Mouse (Mus musculus) embryonic facial prominence, embryonic 12.5 days (tissue): ENCODE data around the gene Slc35f4. TPM values are rescaled to one million over a fixed set of nuclear protein-coding genes. Genes with fewer than 3 reads are reported as not detected.

Source experiments
- ATAC-seq: fragments of 200-750 bp; cut with Nextera tagmentation; 2 replicates; pipeline ENCODE4 v1.8.0; 2017; ENCODE audit not compliant: insufficient number of reproducible peaks, insufficient read depth, low FRiP score, low TSS enrichment
- H3K27ac ChIP-seq: fragments of 300-500 bp; sonication (generic); 2 replicates; pipeline ENCODE4 v1.5.1; 2016; ENCODE audit warnings: mild to moderate bottlenecking
- H3K27me3 ChIP-seq: fragments of 300-500 bp; sonication (generic); 2 replicates; pipeline ENCODE4 v1.6.1; 2016; ENCODE audit warnings: mild to moderate bottlenecking, moderate library complexity
- H3K36me3 ChIP-seq: fragments of 300-500 bp; sonication (generic); 2 replicates; pipeline ENCODE4 v1.6.1; 2016; ENCODE audit warnings: mild to moderate bottlenecking
- H3K4me1 ChIP-seq: fragments of 300-500 bp; sonication (generic); 2 replicates; pipeline ENCODE4 v1.6.1; 2016
- H3K4me2 ChIP-seq: fragments of 300-500 bp; sonication (generic); replicated peaks from 2 replicates; pipeline ENCODE4 v1.6.1; 2016; ENCODE audit warnings: mild to moderate bottlenecking, moderate library complexity
- H3K4me3 ChIP-seq: fragments of 300-500 bp; sonication (generic); 2 replicates; pipeline ENCODE4 v1.5.1; 2016; ENCODE audit warnings: mild to moderate bottlenecking
- H3K9ac ChIP-seq: fragments of 300-500 bp; sonication (generic); 2 replicates; pipeline ENCODE4 v1.6.1; 2016; ENCODE audit warnings: mild to moderate bottlenecking, moderate library complexity
- H3K9me3 ChIP-seq: fragments of 300-500 bp; sonication (generic); 2 replicates; pipeline ENCODE4 v1.6.1; 2016; ENCODE audit warnings: mild to moderate bottlenecking, moderate library complexity
- WGBS: fragments of 180-500 bp; shearing (Covaris S2); methylation state at CpG from one replicate; pipeline ENCODE4 v1.1.7; 2016; 5-methylcytosine and 5-hydroxymethylcytosine counted together
- polyA plus RNA-seq: library from polyadenylated mRNA; unstranded; fragments of >200 nt; fragmentation: Nextera tagmentation; extraction: Ambion mirVana; gene quantifications from 2 replicates; pipeline ENCODE4 v1.2.1, GENCODE M21; 2016

Gene Slc35f4
- polyA plus RNA-seq, 1 experiment from 2014 or later: not detected

DNA sequence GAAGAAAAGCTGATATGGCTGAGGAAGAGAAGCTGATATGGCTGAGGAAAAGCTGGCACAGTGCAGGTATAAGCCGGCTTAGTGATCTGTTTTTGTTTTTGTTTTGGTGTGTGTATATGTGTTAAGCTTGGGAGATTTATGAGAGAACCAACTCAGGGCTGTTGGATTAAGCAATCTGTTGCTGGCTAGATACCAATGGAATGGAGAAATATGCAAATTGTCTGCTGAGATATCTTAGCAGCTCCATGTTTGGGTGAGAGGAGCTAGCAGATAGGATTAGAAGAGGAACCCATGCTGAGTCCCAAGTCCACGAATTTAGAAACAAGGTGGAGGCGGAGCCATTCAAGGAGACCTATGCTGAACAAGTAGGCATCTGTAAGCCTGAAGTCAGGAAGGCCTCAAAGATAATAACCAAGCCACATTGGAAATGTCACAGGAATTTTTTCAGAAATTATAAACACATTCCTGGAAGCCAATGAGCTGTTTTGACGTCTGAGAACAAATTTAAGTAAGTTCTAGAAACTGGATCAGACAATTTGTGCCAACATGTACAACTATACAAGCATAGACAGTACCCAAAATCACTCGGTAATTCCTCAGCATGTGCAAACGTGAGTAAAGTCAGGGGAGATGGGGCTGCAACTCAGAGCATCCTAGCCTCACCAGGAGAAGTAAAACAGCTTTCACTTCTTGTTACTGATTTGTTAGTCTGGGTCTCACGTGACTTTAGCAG, 177.5 kb downstream of the Slc35f4 start:
- Histone ChIP-seq H3K27ac (no peak overlapping the region), H3K4me3 (no peak overlapping the region), H3K36me3 (no peaks in the 10 kb centered on the region), H3K27me3 (no peaks in the 10 kb centered on the region), H3K4me1 (no peaks in the 10 kb centered on the region), H3K9me3 (no peaks in the 10 kb centered on the region), H3K9ac (no peak overlapping the region), H3K4me2 (no peak overlapping the region)
- 63% methylated on average over 7 of the region's 7 CpGs for WGBS
- ATAC-seq: no peak

DNA sequence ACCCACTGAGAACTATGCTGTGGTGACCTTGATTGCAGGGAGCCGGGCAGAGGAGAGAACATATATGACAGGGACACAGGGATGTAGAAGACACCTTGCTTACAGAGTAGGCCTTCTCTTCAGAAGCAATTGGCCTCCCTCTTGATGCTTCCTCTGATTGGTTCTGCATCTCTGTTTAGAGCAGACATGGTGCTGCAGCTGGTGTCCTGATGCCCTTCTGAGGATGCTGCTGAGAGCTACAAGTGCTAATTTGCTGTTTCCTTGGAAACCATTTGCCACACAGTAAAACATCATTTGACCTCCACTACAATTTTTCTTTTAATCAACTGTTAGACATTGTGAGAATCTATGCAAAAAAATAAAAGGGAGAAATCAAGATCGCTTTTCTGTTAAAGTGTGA, 180.0 kb downstream of the Slc35f4 start:
- H3K4me2 ChIP-seq: no peak overlapping the region
- H3K36me3 ChIP-seq: no peaks in the 10 kb centered on the region
- no peak for ATAC-seq
- H3K9ac ChIP-seq: no peak overlapping the region
- no peaks in the 10 kb centered on the region for H3K4me1 ChIP-seq
- H3K4me3 ChIP-seq: no peak overlapping the region
- no peaks in the 10 kb centered on the region for H3K9me3 ChIP-seq
- 87% methylated on average over 2 of the region's 2 CpGs for WGBS
- no peaks in the 10 kb centered on the region for H3K27me3 ChIP-seq
- no peak overlapping the region for H3K27ac ChIP-seq

DNA sequence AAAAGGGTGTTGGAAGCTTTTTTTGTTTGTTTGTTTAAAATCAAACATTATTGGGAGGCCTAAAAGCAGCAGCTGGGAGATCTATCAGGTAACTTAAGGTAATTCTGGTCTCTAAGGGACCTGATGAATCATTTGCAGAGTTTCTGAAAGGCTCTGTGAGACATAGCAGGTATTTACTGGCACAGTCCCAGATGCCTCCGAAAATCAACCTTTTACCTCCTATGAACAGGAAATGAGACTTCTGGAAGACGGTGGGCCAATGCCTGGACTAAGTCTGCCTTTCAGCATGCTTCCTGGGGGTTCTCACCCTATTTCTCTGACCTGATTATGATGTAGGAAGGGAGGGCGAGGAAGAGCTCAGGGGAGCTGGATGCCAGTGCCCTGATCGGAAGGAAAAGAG, 188.8 kb downstream of the Slc35f4 start:
- H3K4me2 ChIP-seq: no peak overlapping the region
- no peak overlapping the region for H3K27ac ChIP-seq
- no peaks in the 10 kb centered on the region for H3K36me3 ChIP-seq
- ATAC-seq: no peak
- no peak overlapping the region for H3K9ac ChIP-seq
- no peaks in the 10 kb centered on the region for H3K27me3 ChIP-seq
- no peak overlapping the region for H3K4me3 ChIP-seq
- WGBS: 72% methylated on average over 4 of the region's 4 CpGs
- no peaks in the 10 kb centered on the region for H3K4me1 ChIP-seq
- H3K9me3 ChIP-seq: no peaks in the 10 kb centered on the region

DNA sequence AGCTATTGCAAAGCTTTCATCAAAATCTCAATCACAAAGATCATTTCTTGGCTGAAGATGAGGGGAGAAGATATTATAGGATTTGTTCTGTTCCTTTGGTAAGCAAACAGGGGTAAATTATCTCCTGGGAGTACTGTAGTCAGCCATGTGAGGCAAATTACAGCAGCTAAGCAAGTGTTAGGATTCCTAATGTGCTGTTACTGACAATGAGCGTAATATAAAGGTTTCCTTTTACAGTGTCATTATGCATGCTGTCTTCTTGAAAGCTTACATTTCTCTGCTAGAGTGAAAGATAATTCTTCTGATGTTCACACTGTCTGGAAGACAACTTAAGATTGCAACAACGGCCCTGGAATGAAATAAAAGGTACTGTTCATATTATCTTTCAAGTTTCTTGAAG, 192.0 kb downstream of the Slc35f4 start:
- H3K4me3 ChIP-seq: no peak overlapping the region
- no peak overlapping the region for H3K4me2 ChIP-seq
- H3K27ac ChIP-seq: no peak overlapping the region
- H3K9me3 ChIP-seq: no peaks in the 10 kb centered on the region
- no peaks in the 10 kb centered on the region for H3K27me3 ChIP-seq
- H3K4me1 ChIP-seq: no peaks in the 10 kb centered on the region
- H3K36me3 ChIP-seq: no peaks in the 10 kb centered on the region
- ATAC-seq: no peak
- H3K9ac ChIP-seq: no peak overlapping the region
- WGBS: 84% methylated on average over 2 of the region's 2 CpGs

DNA sequence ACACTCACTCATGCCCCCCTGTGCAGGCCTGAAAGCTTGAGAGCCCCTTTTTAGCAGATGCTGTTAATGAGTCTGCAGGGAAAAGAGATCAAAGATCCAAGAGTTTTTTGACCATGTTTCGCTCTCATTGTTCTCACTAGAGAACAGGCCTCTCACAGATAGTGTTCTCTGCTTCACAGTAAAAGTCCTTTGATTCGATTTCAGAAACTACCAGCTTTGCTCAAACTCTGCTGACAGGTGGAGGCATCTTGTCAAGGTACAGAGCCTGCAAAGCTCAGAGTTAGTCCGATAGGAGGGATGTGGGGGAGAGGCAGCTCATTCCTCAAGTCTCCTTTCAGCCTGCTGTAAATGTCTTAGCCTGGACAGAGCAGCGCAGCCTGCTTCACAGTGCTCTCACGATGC, 209.4 kb downstream of the Slc35f4 start:
- no peaks in the 10 kb centered on the region for H3K27me3 ChIP-seq
- no peak for ATAC-seq
- WGBS: 35% methylated on average over 5 of the region's 5 CpGs

DNA sequence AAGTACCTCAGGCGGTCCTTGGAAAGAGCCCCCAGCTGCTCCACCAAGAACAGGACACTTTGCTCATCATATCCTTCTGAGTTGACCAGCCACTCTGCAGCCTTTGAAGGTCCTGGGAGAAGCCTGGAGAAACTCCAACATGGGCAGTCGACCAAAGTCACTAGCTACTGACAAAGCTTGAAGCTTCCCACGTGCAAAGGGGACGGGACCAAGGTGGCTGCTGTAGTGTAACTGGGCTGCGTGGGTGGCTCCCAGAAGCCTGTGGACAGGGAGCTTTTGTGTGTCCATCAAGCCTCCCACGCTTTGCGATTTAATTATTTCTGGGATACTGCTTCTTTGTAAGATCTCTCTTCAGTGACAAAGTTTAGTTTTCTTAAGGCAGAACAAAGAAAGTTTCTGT, 211.9 kb downstream of the Slc35f4 start:
- no peak for ATAC-seq
- Histone ChIP-seq H3K27me3 (no peaks in the 10 kb centered on the region), H3K4me2 (no peak overlapping the region), H3K4me3 (no peak overlapping the region), H3K27ac (no peak overlapping the region), H3K9me3 (no peaks in the 10 kb centered on the region), H3K4me1 (no peaks in the 10 kb centered on the region), H3K9ac (no peak overlapping the region), H3K36me3 (no peaks in the 10 kb centered on the region)
- WGBS: 65% methylated on average over 7 of the region's 7 CpGs

More for the DNA sequence above, 209.4 kb downstream of the Slc35f4 start:
- Histone ChIP-seq H3K9me3 (no peaks in the 10 kb centered on the region), H3K4me2 (no peak overlapping the region), H3K4me1 (no peaks in the 10 kb centered on the region), H3K9ac (no peak overlapping the region), H3K4me3 (no peak overlapping the region), H3K36me3 (no peaks in the 10 kb centered on the region), H3K27ac (no peak overlapping the region)

DNA sequence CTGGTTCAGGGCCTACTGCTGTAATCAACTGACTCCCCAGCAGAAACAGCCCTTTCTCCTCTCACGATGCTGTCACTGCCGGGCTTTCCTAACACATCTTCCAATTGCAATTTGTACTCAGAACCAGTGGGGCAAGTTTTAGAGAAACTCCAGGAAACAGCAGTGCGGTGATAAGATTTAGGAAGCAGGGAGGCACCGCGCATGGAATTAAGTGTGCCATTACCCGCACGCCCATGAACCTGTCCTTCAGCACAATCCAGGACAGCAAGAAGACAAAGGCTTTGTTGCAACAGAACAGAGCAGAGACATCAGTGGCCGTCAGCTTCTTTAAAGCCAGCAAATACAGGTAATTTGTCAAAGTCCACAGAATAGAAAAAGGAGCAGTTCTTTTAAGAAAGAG, 212.5 kb downstream of the Slc35f4 start:
- Histone ChIP-seq H3K27me3 (no peaks in the 10 kb centered on the region), H3K36me3 (no peaks in the 10 kb centered on the region), H3K9ac (no peak overlapping the region), H3K27ac (no peak overlapping the region), H3K9me3 (no peaks in the 10 kb centered on the region), H3K4me3 (no peak overlapping the region), H3K4me2 (no peak overlapping the region), H3K4me1 (no peaks in the 10 kb centered on the region)
- ATAC-seq: no peak
- WGBS: 73% methylated on average over 8 of the region's 8 CpGs

DNA sequence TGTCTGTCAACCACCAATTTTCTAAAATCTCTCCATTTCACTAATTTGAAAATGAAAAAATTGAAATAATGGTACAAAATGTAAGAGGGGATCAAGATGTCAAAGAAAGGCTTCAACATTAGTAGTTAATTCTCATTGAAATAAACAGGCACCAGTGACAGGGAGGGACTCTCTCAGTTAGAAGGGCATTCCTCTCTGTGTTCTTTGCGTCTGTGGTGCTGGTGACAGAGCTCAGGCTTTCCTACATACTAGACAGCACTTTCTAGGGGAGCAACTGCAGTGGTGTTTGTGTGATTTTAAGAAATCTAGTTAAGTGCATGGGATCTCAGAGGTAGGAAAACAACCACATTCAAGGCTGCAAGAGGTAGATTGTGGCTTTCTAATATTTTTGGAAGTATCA, 214.3 kb downstream of the Slc35f4 start:
- H3K4me1 ChIP-seq: no peaks in the 10 kb centered on the region
- WGBS: 61% methylated on average over 1 of the region's 1 CpGs
- ATAC-seq: no peak

DNA sequence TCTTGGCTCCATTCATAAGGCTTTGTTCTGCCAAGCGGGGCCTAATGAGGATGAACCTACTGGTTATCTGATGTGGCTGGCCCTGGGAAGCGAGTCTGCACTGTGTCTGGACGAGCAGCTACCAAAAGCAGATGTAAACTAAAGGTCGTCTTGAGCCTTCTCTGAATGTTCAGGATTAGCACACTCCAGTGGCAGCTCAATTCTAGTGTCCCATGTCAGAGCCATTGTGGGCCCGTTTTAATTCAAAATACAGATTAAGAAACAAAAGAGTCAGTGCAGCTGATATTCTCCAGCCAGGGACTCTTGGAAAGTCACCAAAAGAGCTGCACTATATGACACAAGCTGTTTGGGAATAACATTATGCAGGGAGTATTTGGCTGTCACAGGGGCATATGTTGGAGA, 214.8 kb downstream of the Slc35f4 start:
- Histone ChIP-seq H3K27ac (no peak overlapping the region), H3K4me3 (no peak overlapping the region), H3K9ac (no peak overlapping the region), H3K9me3 (no peaks in the 10 kb centered on the region), H3K36me3 (no peaks in the 10 kb centered on the region), H3K27me3 (no peaks in the 10 kb centered on the region), H3K4me2 (no peak overlapping the region), H3K4me1 (no peaks in the 10 kb centered on the region)
- 65% methylated on average over 5 of the region's 5 CpGs for WGBS
- ATAC-seq: no peak

More for the DNA sequence above, 214.3 kb downstream of the Slc35f4 start:
- Histone ChIP-seq H3K27me3 (no peaks in the 10 kb centered on the region), H3K36me3 (no peaks in the 10 kb centered on the region), H3K9ac (no peak overlapping the region), H3K4me2 (no peak overlapping the region), H3K4me3 (no peak overlapping the region), H3K27ac (no peak overlapping the region), H3K9me3 (no peaks in the 10 kb centered on the region)

DNA sequence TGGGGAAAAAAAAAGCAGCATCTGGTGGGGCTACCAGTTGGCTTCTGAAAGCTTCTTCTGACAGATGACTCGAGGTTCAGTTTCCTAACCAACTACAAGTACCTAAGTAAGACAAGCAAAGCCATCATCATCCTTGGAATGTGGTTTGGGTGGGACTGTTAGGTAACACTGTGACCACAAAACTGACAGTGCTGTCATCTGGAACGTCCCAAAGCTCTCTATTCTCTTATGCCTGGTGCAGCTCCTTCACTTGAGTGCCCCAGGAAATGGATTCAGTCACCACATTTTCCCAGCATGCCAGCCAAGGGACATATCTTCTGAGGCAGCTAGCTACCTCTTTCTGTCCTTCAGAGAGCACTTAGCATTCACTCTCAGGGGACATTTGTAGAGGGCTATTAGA, 216.2 kb downstream of the Slc35f4 start:
- ATAC-seq: no peak

DNA sequence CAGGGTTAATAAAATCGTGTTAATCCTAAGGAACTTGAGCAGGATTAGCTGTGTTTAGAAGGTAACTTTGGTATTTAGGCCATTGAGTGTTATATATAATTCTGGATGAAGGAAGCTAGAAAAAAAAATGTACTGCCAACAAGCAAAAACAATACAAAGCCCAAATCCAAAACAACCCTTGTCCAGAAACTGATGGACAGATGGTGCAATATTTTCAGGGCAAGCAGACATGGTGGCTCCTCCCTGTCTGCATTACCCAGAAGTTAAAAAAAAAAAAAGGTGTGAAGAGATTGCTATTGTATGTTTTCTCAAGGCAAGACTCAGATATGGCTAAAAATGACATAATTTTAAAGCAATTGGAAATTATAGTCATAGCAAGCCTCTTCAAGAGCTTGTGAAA, 217.3 kb downstream of the Slc35f4 start:
- no peak for ATAC-seq
- H3K36me3 ChIP-seq: no peaks in the 10 kb centered on the region
- H3K4me3 ChIP-seq: no peak overlapping the region
- no peaks in the 10 kb centered on the region for H3K4me1 ChIP-seq
- no peak overlapping the region for H3K9ac ChIP-seq
- no peaks in the 10 kb centered on the region for H3K27me3 ChIP-seq
- H3K4me2 ChIP-seq: no peak overlapping the region
- 69% methylated on average over 1 of the region's 1 CpGs for WGBS
- no peaks in the 10 kb centered on the region for H3K9me3 ChIP-seq
- no peak overlapping the region for H3K27ac ChIP-seq

More for the DNA sequence above, 216.2 kb downstream of the Slc35f4 start:
- Histone ChIP-seq H3K9ac (no peak overlapping the region), H3K27me3 (no peaks in the 10 kb centered on the region), H3K9me3 (no peaks in the 10 kb centered on the region), H3K4me1 (no peaks in the 10 kb centered on the region), H3K27ac (no peak overlapping the region), H3K36me3 (no peaks in the 10 kb centered on the region), H3K4me2 (no peak overlapping the region), H3K4me3 (no peak overlapping the region)
- WGBS: 66% methylated on average over 2 of the region's 2 CpGs

DNA sequence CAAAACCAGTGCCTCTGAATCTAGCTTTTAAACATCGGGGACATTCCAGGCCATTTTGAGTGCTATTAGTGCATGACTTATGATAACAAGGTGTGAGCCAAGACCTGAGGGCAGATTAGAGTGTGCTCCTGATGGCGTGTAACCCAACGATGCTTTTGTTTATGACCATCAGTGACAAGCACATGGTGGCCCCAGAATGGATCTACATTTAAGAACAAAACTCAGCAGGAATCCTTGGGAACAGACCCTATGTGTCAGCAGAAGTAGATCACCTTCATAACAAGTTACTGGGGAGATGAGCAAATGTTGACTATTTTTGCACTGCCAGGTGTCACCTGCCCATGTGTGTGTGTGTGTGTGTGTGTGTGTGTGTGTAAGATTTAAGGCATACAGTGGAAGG, 218.0 kb downstream of the Slc35f4 start:
- no peak for ATAC-seq
- 90% methylated on average over 3 of the region's 3 CpGs for WGBS

More for the DNA sequence above, 218.0 kb downstream of the Slc35f4 start:
- Histone ChIP-seq H3K9me3 (no peaks in the 10 kb centered on the region), H3K4me1 (no peaks in the 10 kb centered on the region), H3K4me3 (no peak overlapping the region), H3K27ac (no peak overlapping the region), H3K4me2 (no peak overlapping the region), H3K27me3 (no peaks in the 10 kb centered on the region), H3K36me3 (no peaks in the 10 kb centered on the region), H3K9ac (no peak overlapping the region)
